Mouse (Mus musculus) left cerebral cortex, adult 11 months (tissue): ENCODE measurements around the gene Sash1.

Source experiments
- DNase-seq: peaks from one replicate; pipeline ENCODE4 v3.0.0; 2022; ENCODE audit warnings: low spot score

Sash1 gene

GRCm38 (mm10) chr10:8792412-8792811, 93.5 kb downstream of the Sash1 start:
- peak; percentile 18 for DNase-seq

GRCm38 (mm10) chr10:8789096-8789495, 96.8 kb downstream of the Sash1 start:
- DNase-seq, result no peak

GRCm38 (mm10) chr10:8787221-8787620, 98.6 kb downstream of the Sash1 start:
- no peak for DNase-seq

GRCm38 (mm10) chr10:8785451-8786145, 100.3 kb downstream of the Sash1 start:
- no peak for DNase-seq

GRCm38 (mm10) chr10:8781876-8782372, 103.9 kb downstream of the Sash1 start:
- no peak for DNase-seq

- DNase-seq, result no peak
Observed at GRCm38 (mm10) chr10:8779842-8780241, 106.0 kb downstream of the Sash1 start.

GRCm38 (mm10) chr10:8778845-8779244, 107.0 kb downstream of the Sash1 start:
- no peak for DNase-seq

- DNase-seq, result no peak
Observed at GRCm38 (mm10) chr10:8777552-8778253, 108.2 kb downstream of the Sash1 start.

- DNase-seq, result no peak
Observed at GRCm38 (mm10) chr10:8776791-8777190, 109.1 kb downstream of the Sash1 start.

- no peak for DNase-seq
Observed at GRCm38 (mm10) chr10:8775794-8776193, 110.1 kb downstream of the Sash1 start.

- no peak for DNase-seq
Observed at GRCm38 (mm10) chr10:8772464-8773209, 113.2 kb downstream of the Sash1 start.

GRCm38 (mm10) chr10:8770931-8771653, 114.8 kb downstream of the Sash1 start:
- DNase-seq, result no peak

GRCm38 (mm10) chr10:8768654-8769053, 117.2 kb downstream of the Sash1 start:
- DNase-seq, result no peak

- DNase-seq, result no peak
Observed at GRCm38 (mm10) chr10:8767381-8767780, 118.5 kb downstream of the Sash1 start.

GRCm38 (mm10) chr10:8765922-8766522, 119.8 kb downstream of the Sash1 start:
- no peak for DNase-seq

GRCm38 (mm10) chr10:8762771-8763170, 123.1 kb downstream of the Sash1 start:
- DNase-seq, result no peak

GRCm38 (mm10) chr10:8762209-8762701, 123.6 kb downstream of the Sash1 start:
- no peak for DNase-seq

- DNase-seq, result no peak
Observed at GRCm38 (mm10) chr10:8761656-8762055, 124.2 kb downstream of the Sash1 start.

GRCm38 (mm10) chr10:8760598-8760997, 125.3 kb downstream of the Sash1 start:
- no peak for DNase-seq

- DNase-seq, result no peak
Observed at GRCm38 (mm10) chr10:8759228-8759627, 126.6 kb downstream of the Sash1 start.

- DNase-seq, result no peak
Observed at GRCm38 (mm10) chr10:8757429-8757931, 128.4 kb downstream of the Sash1 start.
